Mouse (Mus musculus) forebrain, embryonic 10.5 days (tissue): ENCODE data around the gene Rpl29. TPM values are rescaled to one million over a fixed set of nuclear protein-coding genes. Genes with fewer than 3 reads are reported as not detected.
A peak's percentile ranks its signal among the peaks of the same experiment; 100 is the strongest.

Experiments
- DNase-seq: peaks from one replicate; pipeline ENCODE4 v3.0.0-alpha.2; 2017; ENCODE audit warnings: low spot score; ENCODE audit errors: extremely low spot score
- H3K27ac ChIP-seq: fragments of 300-500 bp; sonication (generic); 2 replicates; pipeline ENCODE4 v1.5.1; 2016; ENCODE audit warnings: mild to moderate bottlenecking
- H3K27me3 ChIP-seq: fragments of 300-500 bp; sonication (generic); 2 replicates; pipeline ENCODE4 v1.6.1; 2016; ENCODE audit warnings: mild to moderate bottlenecking; ENCODE audit not compliant: poor library complexity, severe bottlenecking
- H3K36me3 ChIP-seq: fragments of 300-500 bp; sonication (generic); replicated peaks from 2 replicates; pipeline ENCODE4 v1.6.1; 2016; ENCODE audit warnings: mild to moderate bottlenecking, moderate library complexity
- H3K4me1 ChIP-seq: fragments of 300-500 bp; sonication (generic); 2 replicates; pipeline ENCODE4 v1.6.1; 2016
- H3K4me3 ChIP-seq: fragments of 300-500 bp; sonication (generic); 2 replicates; pipeline ENCODE4 v1.5.1; 2016; ENCODE audit warnings: mild to moderate bottlenecking, moderate library complexity
- H3K9me3 ChIP-seq: fragments of 300-500 bp; sonication (generic); 2 replicates; pipeline ENCODE4 v1.6.1; 2016; ENCODE audit warnings: mild to moderate bottlenecking, moderate library complexity
- WGBS: fragments of 180-500 bp; shearing (Covaris S2); methylation state at CpG from one replicate; pipeline ENCODE4 v1.1.7; 2016; 5-methylcytosine and 5-hydroxymethylcytosine counted together
- polyA plus RNA-seq: library from polyadenylated mRNA; unstranded; fragments of >200 nt; fragmentation: Nextera tagmentation; extraction: Ambion mirVana; gene quantifications from 2 replicates; pipeline ENCODE4 v1.2.1, GENCODE M21; 2016

The Rpl29 gene
- polyA plus RNA-seq, 1 experiment from 2014 or later = 1,043 TPM

DNA sequence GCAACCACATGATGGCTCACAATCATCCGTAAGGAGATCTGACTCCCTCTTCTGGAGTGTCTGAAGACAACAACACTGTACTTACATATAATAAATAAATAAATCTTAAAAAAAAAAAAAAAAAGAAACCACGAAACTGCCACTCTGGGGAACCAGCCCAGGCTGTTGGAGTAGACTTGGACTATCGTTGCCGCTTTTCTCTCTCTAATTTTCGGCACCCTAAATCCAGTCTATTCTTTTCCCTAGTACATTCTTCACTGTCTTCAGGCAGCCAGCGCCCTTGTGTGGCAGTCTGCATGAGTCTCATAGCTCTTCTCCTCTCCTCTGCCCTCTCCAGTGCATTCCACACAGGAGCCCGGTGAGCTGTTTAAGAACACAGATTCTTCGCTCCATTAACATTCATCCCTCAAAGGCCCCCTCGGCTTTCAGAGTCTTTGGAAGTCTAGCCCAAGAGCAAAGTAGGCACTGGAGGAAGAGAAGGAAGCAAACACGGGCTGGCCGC, 484 bp upstream of the Rpl29 start:
- no peak for DNase-seq
- Histone ChIP-seq H3K27me3 (no peaks in the 10 kb centered on the region), H3K27ac (peak overlapping the region; percentile 99), H3K9me3 (no peaks in the 10 kb centered on the region), H3K4me3 (peak overlapping the region; percentile 96), H3K36me3 (peaks cover 35% of the 10 kb centered on the region), H3K4me1 (peaks cover 20% of the 10 kb centered on the region)
- WGBS = 18% methylated on average over 11 of the region's 11 CpGs

- Histone ChIP-seq H3K9me3 (no peaks in the 10 kb centered on the region), H3K27ac (peak overlapping the region; percentile 99), H3K4me1 (peaks cover 24% of the 10 kb centered on the region), H3K36me3 (peaks cover 47% of the 10 kb centered on the region), H3K27me3 (no peaks in the 10 kb centered on the region), H3K4me3 (peak overlapping the region; percentile 96)
- under 1% methylated on average over 4 of the region's 4 CpGs for WGBS
- DNase-seq = no peak
Observed at GRCm38 (mm10) chr9:106430015-106430264, 686 bp downstream of the Rpl29 start.

- H3K4me3 ChIP-seq = no peak overlapping the region
- peaks cover 52% of the 10 kb centered on the region for H3K36me3 ChIP-seq
- peaks cover 53% of the 10 kb centered on the region for H3K4me1 ChIP-seq
- WGBS = 79% methylated on average over 7 of the region's 7 CpGs
- no peak overlapping the region; the same call in 1 of the 2 replicates for H3K27ac ChIP-seq
- no peaks in the 10 kb centered on the region for H3K9me3 ChIP-seq
- H3K27me3 ChIP-seq = no peaks in the 10 kb centered on the region
- DNase-seq = no peak
Observed at GRCm38 (mm10) chr9:106433389-106433788, 4.1 kb downstream of the Rpl29 start.

GRCm38 (mm10) chr9:106436566-106436965, 7.3 kb downstream of the Rpl29 start:
- Histone ChIP-seq H3K27me3 (no peaks in the 10 kb centered on the region), H3K4me1 (peaks cover 44% of the 10 kb centered on the region), H3K4me3 (0 out of 2 replicates have a peak overlapping the region, but pooled peaks have one; percentile 52), H3K36me3 (peaks cover 47% of the 10 kb centered on the region), H3K9me3 (no peaks in the 10 kb centered on the region), H3K27ac (no peak overlapping the region)
- whole genome bisulfite sequencing = 85% methylated on average over 9 of the region's 9 CpGs
- DNase-seq = no peak

DNA sequence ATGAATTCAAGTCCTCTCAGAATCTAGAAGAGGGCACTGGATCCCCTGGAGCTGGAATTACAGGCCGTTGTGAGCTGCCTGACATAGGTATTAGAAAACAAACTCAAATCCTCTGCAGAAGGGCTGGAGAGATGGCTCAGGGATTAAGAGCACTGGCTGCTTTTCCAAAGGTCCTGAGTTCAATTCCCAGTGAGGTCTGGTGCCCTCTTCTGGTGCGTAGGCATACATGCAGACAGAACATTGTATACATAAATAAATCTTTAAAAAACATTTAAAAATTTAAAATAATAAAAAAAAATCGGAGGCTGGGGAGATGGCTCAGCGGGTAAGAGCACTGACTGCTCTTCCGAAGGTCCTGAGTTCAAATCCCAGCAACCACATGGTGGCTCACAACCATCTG, 13.4 kb downstream of the Rpl29 start:
- no peaks in the 10 kb centered on the region for H3K27me3 ChIP-seq
- H3K9me3 ChIP-seq = no peaks in the 10 kb centered on the region
- no peak for DNase-seq
- H3K4me3 ChIP-seq = no peak overlapping the region
- H3K4me1 ChIP-seq = peaks cover 41% of the 10 kb centered on the region
- 75% methylated on average over 5 of the region's 5 CpGs for WGBS
- H3K27ac ChIP-seq = no peak overlapping the region
- H3K36me3 ChIP-seq = 0 out of 2 replicates have a peak, but pooled peaks cover 8% of the 10 kb centered on the region

GRCm38 (mm10) chr9:106444836-106445235, 15.6 kb downstream of the Rpl29 start:
- no peak for DNase-seq
- 75% methylated on average over 4 of the region's 4 CpGs for WGBS
- H3K4me1 ChIP-seq = peaks cover 48% of the 10 kb centered on the region

GRCm38 (mm10) chr9:106447348-106447747, 18.1 kb downstream of the Rpl29 start, which contains the start of the genes Abhd14b and Abhd14a:
Gene Abhd14b (plus strand): TSS chr9:106447459.
Gene Abhd14a (minus strand): TSS chr9:106447678.
- Histone ChIP-seq H3K27me3 (peaks cover 10% of the 10 kb centered on the region; the same call in 1 of the 2 replicates), H3K4me1 (peaks cover 73% of the 10 kb centered on the region), H3K4me3 (peak within 1 kb of the TSS; percentile 60), H3K36me3 (no peaks in the 10 kb centered on the region), H3K27ac (peak within 1 kb of the TSS; percentile 86), H3K9me3 (no peaks in the 10 kb centered on the region)
- 0% methylated on average over 24 of the region's 24 CpGs for WGBS
- DNase-seq = peak; percentile 93

More at GRCm38 (mm10) chr9:106444836-106445235, 15.6 kb downstream of the Rpl29 start:
- H3K9me3 ChIP-seq = no peaks in the 10 kb centered on the region
- H3K27me3 ChIP-seq = peaks cover 6% of the 10 kb centered on the region; the same call in 1 of the 2 replicates
- 0 out of 2 replicates have a peak, but pooled peaks cover 7% of the 10 kb centered on the region for H3K36me3 ChIP-seq
- no peak overlapping the region for H3K4me3 ChIP-seq
- H3K27ac ChIP-seq = no peak overlapping the region

DNA sequence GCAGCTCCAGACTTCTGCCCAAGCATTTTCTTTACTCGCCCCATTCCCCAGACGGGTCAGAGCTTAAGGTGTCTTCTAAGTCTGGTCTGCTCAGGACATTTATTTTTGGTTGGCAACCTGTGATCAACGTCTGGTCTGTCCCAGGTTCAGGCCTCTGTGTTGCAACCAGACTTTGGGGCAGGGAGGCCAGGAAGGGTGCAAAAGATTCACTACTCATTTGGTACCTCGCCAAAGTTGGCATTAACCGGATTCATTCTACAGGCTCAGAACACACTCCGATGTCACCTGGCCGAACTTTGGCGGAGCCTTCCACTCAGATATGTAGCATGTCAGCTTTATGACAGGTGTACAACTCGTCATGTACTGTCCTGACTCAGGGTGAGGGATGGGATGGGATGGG, 18.7 kb downstream of the Rpl29 start:
- Histone ChIP-seq H3K27ac (peak overlapping the region; percentile 86), H3K4me1 (peaks cover 79% of the 10 kb centered on the region), H3K9me3 (no peaks in the 10 kb centered on the region), H3K36me3 (no peaks in the 10 kb centered on the region), H3K27me3 (peaks cover 10% of the 10 kb centered on the region; the same call in 1 of the 2 replicates), H3K4me3 (peak overlapping the region; percentile 60)
- WGBS = 39% methylated on average over 9 of the region's 9 CpGs
- no peak for DNase-seq

GRCm38 (mm10) chr9:106448498-106449031, 19.3 kb downstream of the Rpl29 start:
- Histone ChIP-seq H3K27ac (peak overlapping the region; percentile 86), H3K4me3 (peak overlapping the region; percentile 60), H3K9me3 (no peaks in the 10 kb centered on the region), H3K27me3 (peaks cover 10% of the 10 kb centered on the region; the same call in 1 of the 2 replicates), H3K4me1 (peaks cover 85% of the 10 kb centered on the region), H3K36me3 (no peaks in the 10 kb centered on the region)
- under 1% methylated on average over 23 of the region's 23 CpGs for WGBS
- peak; percentile 66 for DNase-seq

DNA sequence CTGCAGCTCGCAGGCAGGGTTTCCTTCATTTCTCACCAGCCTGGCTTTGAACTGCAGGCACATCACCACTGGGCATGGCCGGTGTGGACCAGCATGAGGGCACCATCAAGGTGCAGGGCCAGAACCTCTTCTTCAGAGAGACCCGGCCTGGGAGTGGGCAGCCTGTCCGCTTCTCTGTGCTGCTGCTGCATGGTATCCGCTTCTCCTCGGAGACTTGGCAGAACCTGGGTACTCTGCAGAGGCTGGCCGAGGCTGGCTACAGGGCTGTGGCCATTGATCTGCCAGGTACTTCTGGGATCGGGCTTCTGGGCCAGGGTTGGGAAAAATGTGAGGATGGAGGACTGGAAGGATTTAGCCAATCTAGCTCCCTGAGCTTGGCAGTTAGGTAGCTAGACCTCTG, 20.7 kb downstream of the Rpl29 start:
- Histone ChIP-seq H3K9me3 (no peaks in the 10 kb centered on the region), H3K27ac (peak overlapping the region; percentile 98; the same call in 1 of the 2 replicates), H3K36me3 (no peaks in the 10 kb centered on the region), H3K27me3 (peaks cover 10% of the 10 kb centered on the region; the same call in 1 of the 2 replicates), H3K4me3 (0 out of 2 replicates have a peak overlapping the region, but pooled peaks have one; percentile 7), H3K4me1 (peaks cover 94% of the 10 kb centered on the region)
- WGBS = 91% methylated on average over 8 of the region's 8 CpGs
- no peak for DNase-seq

- H3K27me3 ChIP-seq = peaks cover 10% of the 10 kb centered on the region; the same call in 1 of the 2 replicates
- H3K9me3 ChIP-seq = no peaks in the 10 kb centered on the region
- WGBS = 24% methylated on average over 9 of the region's 9 CpGs
- no peaks in the 10 kb centered on the region for H3K36me3 ChIP-seq
- H3K4me1 ChIP-seq = peaks cover 94% of the 10 kb centered on the region
- DNase-seq = no peak
- H3K4me3 ChIP-seq = peak overlapping the region; percentile 7
- peak overlapping the region; percentile 98; the same call in 1 of the 2 replicates for H3K27ac ChIP-seq
Observed at GRCm38 (mm10) chr9:106450661-106451060, 21.4 kb downstream of the Rpl29 start.

- peaks cover 3% of the 10 kb centered on the region for H3K36me3 ChIP-seq
- H3K27ac ChIP-seq = peak overlapping the region; percentile 98
- no peak for DNase-seq
- H3K27me3 ChIP-seq = peaks cover 10% of the 10 kb centered on the region; the same call in 1 of the 2 replicates
- H3K4me3 ChIP-seq = peak overlapping the region; percentile 5; the same call in 1 of the 2 replicates
- 77% methylated on average over 11 of the region's 11 CpGs for WGBS
- no peaks in the 10 kb centered on the region for H3K9me3 ChIP-seq
- peaks cover 94% of the 10 kb centered on the region for H3K4me1 ChIP-seq
Observed at GRCm38 (mm10) chr9:106451298-106451697, 22.0 kb downstream of the Rpl29 start.

- H3K27ac ChIP-seq = peak overlapping the region; percentile 98
- H3K9me3 ChIP-seq = no peaks in the 10 kb centered on the region
- peaks cover 94% of the 10 kb centered on the region for H3K4me1 ChIP-seq
- peaks cover 10% of the 10 kb centered on the region; the same call in 1 of the 2 replicates for H3K27me3 ChIP-seq
- 59% methylated on average over 2 of the region's 2 CpGs for WGBS
- no peak for DNase-seq
- peaks cover 9% of the 10 kb centered on the region for H3K36me3 ChIP-seq
- peak overlapping the region; percentile 93 for H3K4me3 ChIP-seq
Observed at GRCm38 (mm10) chr9:106451899-106452298, 22.6 kb downstream of the Rpl29 start.
